22 mouse cellular contexts compared by ENCODE assay signal in the genomic region with DNA sequence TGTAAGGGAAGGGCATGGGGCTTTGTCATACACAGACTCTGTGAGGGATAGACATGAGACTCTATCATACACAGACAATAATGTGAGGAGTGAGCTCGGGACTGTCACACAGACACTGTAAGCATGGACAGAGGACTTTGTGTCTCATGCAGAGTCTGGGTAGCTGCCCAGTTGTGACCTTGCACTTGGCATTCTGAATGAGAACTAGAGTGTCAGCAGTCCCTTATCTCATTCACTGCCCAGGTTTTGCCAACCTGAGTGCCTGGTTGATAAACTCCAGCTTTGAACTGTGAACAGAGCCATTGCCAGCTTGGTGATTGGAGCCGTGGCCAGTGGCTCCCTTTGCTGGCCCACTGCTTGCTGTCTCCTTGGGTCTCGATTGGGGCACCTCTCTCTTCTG.
DNase-seq lines count a peak whose midpoint lies in the region; ATAC-seq and TF ChIP-seq lines count a peak whose summit lies in the region.
"Had no signal": no experiment of that assay in that cellular context is flagged by ENCODE, and none has a peak within 500 bp of the region (broad histone marks: within the 10 kb centered on the region; RNA-seq: fewer than 3 reads in every experiment).

No protein-coding gene starts in this region.

- H3K9ac ChIP-seq in heart, embryonic 14.5 days (ENCODE audit: low read length) = no peak overlapping the region
- H3K9ac ChIP-seq in forebrain, postnatal 0 days = no peak overlapping the region
- H3K9ac ChIP-seq: forebrain, embryonic 13.5 days; heart, embryonic 13.5 days; hindbrain, embryonic 13.5 days; limb, embryonic 13.5 days; liver, embryonic 14.5 days; lung, embryonic 14.5 days; midbrain, embryonic 13.5 days had no signal

- H3K4me2 ChIP-seq in heart, embryonic 14.5 days (ENCODE audit: low read length) = no peak overlapping the region
- H3K4me2 ChIP-seq in forebrain, postnatal 0 days (ENCODE audit: low read depth) = no peak overlapping the region
- H3K4me2 ChIP-seq: forebrain, embryonic 13.5 days; heart, embryonic 13.5 days; hindbrain, embryonic 13.5 days; limb, embryonic 13.5 days; lung, embryonic 14.5 days; midbrain, embryonic 13.5 days had no signal

- no peak overlapping the region for H3K4me3 ChIP-seq in heart, embryonic 14.5 days (ENCODE audit: control insufficient read depth in 1 of 2, insufficient read depth in 1 of 2, low read depth in 1 of 2, low read length in 2 of 2)
- H3K4me3 ChIP-seq in forebrain, postnatal 0 days (ENCODE audit: low read depth, low read length) = no peak overlapping the region
- H3K4me3 ChIP-seq: forebrain, embryonic 13.5 days; heart, embryonic 13.5 days; hindbrain, embryonic 13.5 days; limb, embryonic 13.5 days; megakaryocyte, embryonic 14.5 days; midbrain, embryonic 13.5 days had no signal

- WGBS in heart, embryonic 14.5 days = 54% methylated on average over 3 of the region's 3 CpGs
- WGBS in forebrain, postnatal 0 days = 77% methylated on average over 3 of the region's 3 CpGs

- ATAC-seq in heart, embryonic 14.5 days (ENCODE audit: insufficient number of reproducible peaks, insufficient read depth, low FRiP score, low read depth) = no peak
- no peak for ATAC-seq in forebrain, postnatal 0 days
- ATAC-seq: forebrain, embryonic 13.5 days; midbrain, embryonic 13.5 days had no signal

- intact Hi-C loops in heart, postnatal 36 days (cut with DNase I) = no loop called here

- peaks cover 29 to 38% of the 10 kb centered on the region in 2 experiments for H3K4me1 ChIP-seq in heart, embryonic 14.5 days (ENCODE audit: control insufficient read depth in 2 of 2, insufficient read depth in 2 of 2, low read length in 2 of 2)
- 0 out of 2 replicates have a peak, but pooled peaks cover 3% of the 10 kb centered on the region for H3K4me1 ChIP-seq in forebrain, postnatal 0 days (ENCODE audit: insufficient read depth)
- H3K4me1 ChIP-seq: hindbrain, embryonic 13.5 days; limb, embryonic 13.5 days; megakaryocyte, embryonic 14.5 days had no signal

- DNase-seq in layer of hippocampus, adult 9-11 months = peak; percentile 44
- no peak for DNase-seq in layer of hippocampus, adult 8-10 months (ENCODE audit: low spot score in 2 of 2)
- DNase-seq in adrenal gland, postnatal 25 days = peak; percentile 69
- DNase-seq in heart, postnatal 36 days = peak; percentile 66 to 71
- DNase-seq in frontal cortex, adult 2 months (ENCODE audit: extremely low spot score in 1 of 2, low spot score in 1 of 2) = no peak
- DNase-seq in forebrain, postnatal 0 days = no peak
- DNase-seq in lung, postnatal 4 days = no peak
- DNase-seq: cerebellum, adult 8-10 months; cerebellum, postnatal 36 days; gastrocnemius, postnatal 10 days; kidney, adult 18-20 months; layer of hippocampus, postnatal 36 days; lung, embryonic 14.5 days had no signal

- H3K27me3 ChIP-seq in heart, embryonic 14.5 days (ENCODE audit: control insufficient read depth, insufficient read depth, low read length) = no peaks in the 10 kb centered on the region
- no peaks in the 10 kb centered on the region for H3K27me3 ChIP-seq in forebrain, postnatal 0 days (ENCODE audit: insufficient read depth, low read length)
- H3K27me3 ChIP-seq: forebrain, embryonic 13.5 days; heart, embryonic 13.5 days; limb, embryonic 13.5 days had no signal

- TF ChIP-seq CTCF in forebrain, postnatal 0 days (IDR thresholded peaks at IDR 0.05; ENCODE audit: low read depth) = no peak

- H3K36me3 ChIP-seq in heart, embryonic 14.5 days (ENCODE audit: control insufficient read depth, insufficient read depth, low read length) = no peaks in the 10 kb centered on the region
- no peaks in the 10 kb centered on the region for H3K36me3 ChIP-seq in forebrain, postnatal 0 days (ENCODE audit: insufficient read depth)
- H3K36me3 ChIP-seq: heart, embryonic 13.5 days; hindbrain, embryonic 13.5 days; limb, embryonic 13.5 days; midbrain, embryonic 13.5 days had no signal

- peak overlapping the region; percentile 35 to 42; a peak in 2 of 4 replicates for H3K27ac ChIP-seq in heart, embryonic 14.5 days (replicated peaks in 1 of 2; ENCODE audit: control insufficient read depth in 1 of 2, insufficient read depth in 1 of 2, low read depth in 2 of 2, low read length in 2 of 2)
- H3K27ac ChIP-seq in forebrain, postnatal 0 days (ENCODE audit: low read depth, low read length) = no peak overlapping the region
- H3K27ac ChIP-seq: forebrain, embryonic 13.5 days; heart, embryonic 13.5 days; hindbrain, embryonic 13.5 days; kidney, postnatal 0 days; limb, embryonic 13.5 days; liver, embryonic 14.5 days; midbrain, embryonic 13.5 days had no signal

- H3K9me3 ChIP-seq in heart, embryonic 14.5 days (ENCODE audit: control insufficient read depth, low read length) = no peaks in the 10 kb centered on the region
- no peaks in the 10 kb centered on the region for H3K9me3 ChIP-seq in forebrain, postnatal 0 days (ENCODE audit: low read length)
- H3K9me3 ChIP-seq: forebrain, embryonic 13.5 days; heart, embryonic 13.5 days; hindbrain, embryonic 13.5 days; limb, embryonic 13.5 days; megakaryocyte, embryonic 14.5 days; midbrain, embryonic 13.5 days had no signal

Comparison
In these comparisons a context has a peak if more than half of its experiments do, and no peak if none do; other contexts are left out.
1. DNase-seq: peak in layer of hippocampus, adult 9-11 months (single experiment), adrenal gland, postnatal 25 days (single experiment) and heart, postnatal 36 days (2 of 2); none in layer of hippocampus, adult 8-10 months (0 of 2), frontal cortex, adult 2 months (0 of 2), forebrain, postnatal 0 days (single experiment) and lung, postnatal 4 days (0 of 2).